Mouse (Mus musculus) lung, postnatal 14 days (tissue): ENCODE data around the gene Gm10354.
"Not testable (repeated sequence)": the region's sequence is repeated elsewhere in the genome, so short reads cannot be mapped to it uniquely, and the experiment has no call there.

Experiments used
- DNase-seq: peaks from one replicate; pipeline ENCODE4 v3.0.0; 2021

Gm10354 gene

GRCm38 (mm10) chr5:14953587-14953986, 25.1 kb downstream of the Gm10354 start:
- not testable (repeated sequence) for DNase-seq

DNA sequence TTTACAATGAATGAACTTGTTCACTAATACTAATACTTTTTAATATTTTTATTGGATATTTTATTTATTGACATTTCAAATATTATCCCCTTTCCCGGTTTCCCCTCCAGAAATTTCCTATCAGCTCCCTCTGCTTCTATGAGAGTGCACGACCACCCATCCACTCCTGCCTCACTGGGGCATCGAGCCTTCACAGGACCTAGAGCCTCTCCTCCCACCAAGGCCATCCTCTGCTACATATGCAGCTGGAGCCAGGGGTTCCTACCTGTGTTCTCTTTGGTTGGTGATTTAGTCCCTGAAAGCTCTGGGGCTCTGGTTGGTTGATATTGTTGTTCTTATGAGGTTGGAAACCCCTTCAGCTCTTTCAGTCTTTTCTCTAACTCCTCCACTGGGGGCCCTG, 26.0 kb downstream of the Gm10354 start:
- DNase-seq = not testable (repeated sequence)

DNA sequence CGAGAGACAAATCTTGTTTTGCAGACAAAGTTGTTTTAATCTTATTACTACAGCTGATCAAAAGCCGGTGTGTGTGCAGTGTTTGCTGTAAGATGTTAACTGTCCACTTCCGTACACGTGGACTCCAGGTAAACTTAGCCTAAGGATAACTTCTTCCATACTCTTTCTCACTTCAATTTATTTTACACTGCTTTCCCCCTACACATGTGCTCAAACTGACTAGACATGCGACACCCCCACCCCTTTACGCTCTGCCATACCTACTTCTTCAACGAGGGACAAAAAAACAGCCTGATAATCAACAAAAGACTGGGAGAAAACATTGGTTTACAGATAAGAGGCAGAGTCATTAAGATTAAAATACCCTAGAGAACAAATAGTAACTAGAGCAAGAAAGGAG, 26.9 kb downstream of the Gm10354 start:
- DNase-seq = not testable (repeated sequence)

GRCm38 (mm10) chr5:14947482-14948198, 31.1 kb downstream of the Gm10354 start:
- DNase-seq = not testable (repeated sequence)

- DNase-seq = not testable (repeated sequence)
Observed at GRCm38 (mm10) chr5:14945524-14945923, 33.2 kb downstream of the Gm10354 start.

GRCm38 (mm10) chr5:14941043-14941442, 37.7 kb downstream of the Gm10354 start:
- not testable (repeated sequence) for DNase-seq

DNA sequence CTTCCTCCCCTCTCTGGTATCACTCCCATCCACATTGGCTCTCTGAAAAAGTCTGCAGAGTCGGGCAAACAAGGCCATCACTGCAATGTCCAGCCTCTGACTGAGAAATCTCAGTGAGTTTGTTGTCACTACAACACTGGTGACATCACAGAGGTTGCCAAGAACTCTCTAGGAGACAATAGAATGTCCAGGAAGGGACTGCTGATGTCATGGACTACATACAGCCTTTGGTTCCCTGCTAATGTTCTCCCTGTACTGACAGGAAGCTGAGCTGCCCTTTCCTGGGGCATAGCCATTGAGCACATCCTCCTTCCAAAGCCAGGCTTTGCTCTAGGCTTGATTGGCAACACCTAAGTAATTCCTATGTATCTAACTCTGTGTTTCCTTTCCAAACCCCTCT, 40.4 kb downstream of the Gm10354 start, which contains the start of gene Speer4e:
Gene Speer4e, minus strand, starts transcription at position 101 of the 400 bp plus-strand sequence.
- not testable (repeated sequence) for DNase-seq

GRCm38 (mm10) chr5:14933721-14934120, 45.0 kb downstream of the Gm10354 start:
- not testable (repeated sequence) for DNase-seq

DNA sequence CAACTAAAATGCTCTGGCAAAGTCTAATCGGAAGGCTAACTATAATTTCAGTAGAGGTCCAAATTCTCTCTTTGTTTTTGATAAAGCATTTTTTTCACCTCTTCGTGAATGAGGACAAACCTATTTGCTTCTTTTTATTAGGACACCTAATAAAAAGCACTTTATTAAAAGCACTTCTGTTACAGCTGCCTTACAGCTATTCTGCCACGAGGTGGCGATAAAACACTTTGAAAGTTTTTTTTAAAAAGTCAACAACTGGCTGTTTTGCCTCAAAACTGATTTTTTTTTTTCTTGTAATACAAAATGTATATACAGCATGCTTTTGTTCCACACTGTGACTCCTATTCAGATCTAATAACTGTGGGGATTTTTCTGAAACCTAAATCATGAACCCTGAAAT, 51.7 kb downstream of the Gm10354 start:
- not testable (repeated sequence) for DNase-seq
